Mouse (Mus musculus): ENCODE measurements at regions not wholly inside any gene's neighbourhood (a gene's known extent, or its start where the extent isn't known, plus 50 kb on each side); places are given as distances from the start of the nearest gene placed in this dataset.

- Histone ChIP-seq H3K27me3 (no peaks in the 10 kb centered on the region), H3K4me2 (replicated peaks) (no peak overlapping the region), H3K36me3 (no peaks in the 10 kb centered on the region), H3K27ac (replicated peaks) (peak overlapping the region; percentile 60), H3K4me3 (no peak overlapping the region), H3K4me1 (peaks cover 8% of the 10 kb centered on the region; the same call in 1 of the 2 replicates), H3K9ac (replicated peaks) (no peak overlapping the region), H3K9me3 (no peaks in the 10 kb centered on the region)
- ATAC-seq (ENCODE audit: low FRiP score, low read depth): peak; percentile 92
- 12% methylated on average over 4 of the region's 4 CpGs for WGBS
Observed at GRCm38 (mm10) chr19:18101423-18102341, 264.2 kb upstream of the Pcsk5 start.

GRCm38 (mm10) chr19:18083312-18083711 is 245.9 kb upstream of the Pcsk5 start:
- Histone ChIP-seq H3K9me3 (no peaks in the 10 kb centered on the region), H3K4me2 (replicated peaks) (no peak overlapping the region), H3K4me3 (no peak overlapping the region), H3K9ac (replicated peaks) (no peak overlapping the region), H3K36me3 (no peaks in the 10 kb centered on the region), H3K27me3 (no peaks in the 10 kb centered on the region), H3K27ac (replicated peaks) (no peak overlapping the region), H3K4me1 (no peaks in the 10 kb centered on the region)
- ATAC-seq (ENCODE audit: low FRiP score, low read depth): no peak
- WGBS: 72% methylated on average over 6 of the region's 6 CpGs

- no peaks in the 10 kb centered on the region for H3K4me1 ChIP-seq
- H3K9ac ChIP-seq (replicated peaks): no peak overlapping the region
- no peaks in the 10 kb centered on the region for H3K9me3 ChIP-seq
- H3K4me3 ChIP-seq: no peak overlapping the region
- H3K36me3 ChIP-seq: no peaks in the 10 kb centered on the region
- ATAC-seq (ENCODE audit: low FRiP score, low read depth): no peak
- 65% methylated on average over 5 of the region's 5 CpGs for WGBS
- H3K27me3 ChIP-seq: no peaks in the 10 kb centered on the region
- H3K4me2 ChIP-seq (replicated peaks): no peak overlapping the region
- H3K27ac ChIP-seq (replicated peaks): no peak overlapping the region
Observed at GRCm38 (mm10) chr19:18068919-18069318, 231.5 kb upstream of the Pcsk5 start.

DNA sequence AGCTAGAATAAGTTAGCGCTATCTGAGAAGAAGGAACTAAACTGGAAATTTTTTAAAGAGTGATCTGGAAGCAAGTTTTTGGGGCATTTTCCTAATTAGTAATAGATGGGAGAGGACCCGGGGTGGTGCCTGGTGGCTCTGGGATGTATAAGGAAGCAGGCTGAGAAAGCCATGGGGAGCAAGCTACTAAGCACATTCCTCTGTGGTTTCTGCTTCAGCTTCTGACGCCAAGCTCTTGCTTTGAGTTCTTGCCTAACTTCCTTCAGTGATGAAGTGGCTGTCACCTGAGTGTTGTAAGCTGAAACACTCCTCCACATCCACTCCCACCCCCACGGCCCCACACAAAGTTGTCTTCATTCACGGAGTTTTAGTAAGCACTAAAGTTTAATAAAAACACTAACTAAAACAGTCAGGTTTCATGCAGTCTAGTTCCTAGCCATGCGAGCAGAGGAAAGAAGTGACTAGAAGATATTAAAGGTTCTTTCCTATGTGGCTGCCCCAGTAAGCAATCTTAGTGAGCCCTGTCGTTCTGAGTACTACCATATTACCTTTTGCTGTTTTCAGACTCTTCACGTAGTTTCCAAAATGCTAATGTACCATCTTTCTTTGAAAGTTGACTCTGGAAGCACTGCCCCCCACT is 230.5 kb upstream of the Pcsk5 start:
- no peak overlapping the region for H3K4me2 ChIP-seq (replicated peaks)
- no peaks in the 10 kb centered on the region for H3K4me1 ChIP-seq
- 85% methylated on average over 8 of the region's 8 CpGs for WGBS
- no peaks in the 10 kb centered on the region for H3K9me3 ChIP-seq
- no peak for ATAC-seq (ENCODE audit: low FRiP score, low read depth)
- no peaks in the 10 kb centered on the region for H3K27me3 ChIP-seq
- H3K36me3 ChIP-seq: no peaks in the 10 kb centered on the region
- no peak overlapping the region for H3K9ac ChIP-seq (replicated peaks)
- H3K27ac ChIP-seq (replicated peaks): no peak overlapping the region
- no peak overlapping the region for H3K4me3 ChIP-seq

- Histone ChIP-seq H3K4me3 (no peak overlapping the region), H3K27ac (replicated peaks) (no peak overlapping the region), H3K9me3 (no peaks in the 10 kb centered on the region), H3K27me3 (no peaks in the 10 kb centered on the region), H3K36me3 (no peaks in the 10 kb centered on the region), H3K4me2 (replicated peaks) (no peak overlapping the region), H3K9ac (replicated peaks) (no peak overlapping the region), H3K4me1 (peaks cover 5% of the 10 kb centered on the region; the same call in 1 of the 2 replicates)
- WGBS: 82% methylated on average over 7 of the region's 7 CpGs
- ATAC-seq (ENCODE audit: low FRiP score, low read depth): no peak
Observed at GRCm38 (mm10) chr19:18057256-18057890, 219.9 kb upstream of the Pcsk5 start.

- Histone ChIP-seq H3K27ac (replicated peaks) (no peak overlapping the region), H3K9ac (replicated peaks) (no peak overlapping the region), H3K27me3 (no peaks in the 10 kb centered on the region), H3K4me2 (replicated peaks) (no peak overlapping the region), H3K4me1 (peaks cover 5% of the 10 kb centered on the region; the same call in 1 of the 2 replicates), H3K9me3 (no peaks in the 10 kb centered on the region), H3K36me3 (no peaks in the 10 kb centered on the region), H3K4me3 (no peak overlapping the region)
- WGBS: 65% methylated on average over 21 of the region's 21 CpGs
- no peak for ATAC-seq (ENCODE audit: low FRiP score, low read depth)
Observed at GRCm38 (mm10) chr19:18056414-18057254, 219.2 kb upstream of the Pcsk5 start.

DNA sequence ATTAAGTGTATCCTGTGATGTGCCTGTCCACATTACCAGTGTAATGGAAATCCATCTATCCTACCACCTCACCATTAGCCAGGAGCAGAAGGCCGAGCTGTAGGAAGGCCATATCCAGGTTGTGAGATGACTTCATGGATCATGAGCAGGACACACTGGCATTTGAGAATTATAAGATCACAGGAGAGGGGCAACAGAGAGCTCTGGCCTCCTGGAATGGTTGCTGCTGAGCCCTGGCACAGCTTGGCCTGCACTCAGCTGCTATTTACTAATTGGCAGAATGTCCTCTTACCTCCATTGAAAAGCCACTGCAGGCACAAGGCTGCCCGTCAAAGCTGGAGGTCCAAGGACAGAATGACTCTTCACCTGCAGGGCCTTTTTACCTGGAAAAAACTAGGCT is 212.9 kb upstream of the Pcsk5 start:
- Histone ChIP-seq H3K27ac (replicated peaks) (no peak overlapping the region), H3K27me3 (no peaks in the 10 kb centered on the region), H3K9me3 (no peaks in the 10 kb centered on the region), H3K36me3 (no peaks in the 10 kb centered on the region), H3K4me3 (no peak overlapping the region), H3K4me1 (no peaks in the 10 kb centered on the region), H3K4me2 (replicated peaks) (no peak overlapping the region), H3K9ac (replicated peaks) (no peak overlapping the region)
- WGBS: 91% methylated on average over 2 of the region's 2 CpGs
- no peak for ATAC-seq (ENCODE audit: low FRiP score, low read depth)

GRCm38 (mm10) chr19:18034225-18034624 is 196.8 kb upstream of the Pcsk5 start:
- Histone ChIP-seq H3K36me3 (no peaks in the 10 kb centered on the region), H3K9ac (replicated peaks) (no peak overlapping the region), H3K9me3 (no peaks in the 10 kb centered on the region), H3K4me2 (replicated peaks) (no peak overlapping the region), H3K27ac (replicated peaks) (no peak overlapping the region), H3K4me1 (no peaks in the 10 kb centered on the region), H3K4me3 (no peak overlapping the region), H3K27me3 (no peaks in the 10 kb centered on the region)
- ATAC-seq (ENCODE audit: low FRiP score, low read depth): no peak
- WGBS: 85% methylated on average over 1 of the region's 1 CpGs

DNA sequence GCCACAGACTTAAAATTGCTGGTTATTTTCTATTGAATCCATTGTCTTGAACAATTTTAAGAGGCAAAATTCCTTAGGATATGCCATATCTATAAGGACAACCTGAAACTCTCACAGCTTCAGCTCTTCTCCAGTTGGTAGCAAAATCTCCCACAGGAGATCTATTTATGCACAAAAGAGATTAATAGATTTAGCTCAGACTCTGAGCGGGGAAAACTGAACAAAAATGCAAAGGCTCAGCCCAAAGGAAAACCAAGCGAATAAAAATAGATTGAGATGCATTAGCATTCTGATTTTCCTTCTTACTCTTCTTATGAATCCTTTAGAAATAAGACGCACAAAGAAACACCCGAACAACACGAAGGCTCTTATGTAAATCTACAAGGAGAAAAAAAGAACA is 196.2 kb upstream of the Pcsk5 start:
- ATAC-seq (ENCODE audit: low FRiP score, low read depth): no peak
- Histone ChIP-seq H3K4me1 (no peaks in the 10 kb centered on the region), H3K4me3 (no peak overlapping the region), H3K9ac (replicated peaks) (no peak overlapping the region), H3K9me3 (no peaks in the 10 kb centered on the region), H3K36me3 (no peaks in the 10 kb centered on the region), H3K27me3 (no peaks in the 10 kb centered on the region), H3K27ac (replicated peaks) (no peak overlapping the region), H3K4me2 (replicated peaks) (no peak overlapping the region)
- WGBS: 79% methylated on average over 5 of the region's 5 CpGs

- Histone ChIP-seq H3K4me3 (no peak overlapping the region), H3K27ac (replicated peaks) (no peak overlapping the region), H3K4me1 (no peaks in the 10 kb centered on the region), H3K36me3 (no peaks in the 10 kb centered on the region), H3K4me2 (replicated peaks) (no peak overlapping the region), H3K9me3 (no peaks in the 10 kb centered on the region), H3K27me3 (no peaks in the 10 kb centered on the region), H3K9ac (replicated peaks) (no peak overlapping the region)
- ATAC-seq (ENCODE audit: low FRiP score, low read depth): no peak
- 86% methylated on average over 4 of the region's 4 CpGs for WGBS
Observed at GRCm38 (mm10) chr19:18025877-18026276, 188.4 kb upstream of the Pcsk5 start.

GRCm38 (mm10) chr19:18020351-18020750 is 182.9 kb upstream of the Pcsk5 start:
- WGBS: 92% methylated on average over 2 of the region's 2 CpGs

More at GRCm38 (mm10) chr19:18020351-18020750, 182.9 kb upstream of the Pcsk5 start:
- no peak for ATAC-seq (ENCODE audit: low FRiP score, low read depth)
- H3K4me3 ChIP-seq: no peak overlapping the region
- no peak overlapping the region for H3K9ac ChIP-seq (replicated peaks)
- H3K4me2 ChIP-seq (replicated peaks): no peak overlapping the region
- H3K27ac ChIP-seq (replicated peaks): no peak overlapping the region
- H3K4me1 ChIP-seq: no peaks in the 10 kb centered on the region
- H3K36me3 ChIP-seq: no peaks in the 10 kb centered on the region
- no peaks in the 10 kb centered on the region for H3K27me3 ChIP-seq
- no peaks in the 10 kb centered on the region for H3K9me3 ChIP-seq

All from midbrain, embryonic 12.5 days (tissue).